Mouse (Mus musculus) cerebellum, adult 18-20 months (tissue): ENCODE measurements around the gene Klhdc8a.

Source experiments
- DNase-seq, 2 experiments: peaks; one replicate each; pipeline ENCODE4 v3.0.0; 2021

Gene Klhdc8a

DNA sequence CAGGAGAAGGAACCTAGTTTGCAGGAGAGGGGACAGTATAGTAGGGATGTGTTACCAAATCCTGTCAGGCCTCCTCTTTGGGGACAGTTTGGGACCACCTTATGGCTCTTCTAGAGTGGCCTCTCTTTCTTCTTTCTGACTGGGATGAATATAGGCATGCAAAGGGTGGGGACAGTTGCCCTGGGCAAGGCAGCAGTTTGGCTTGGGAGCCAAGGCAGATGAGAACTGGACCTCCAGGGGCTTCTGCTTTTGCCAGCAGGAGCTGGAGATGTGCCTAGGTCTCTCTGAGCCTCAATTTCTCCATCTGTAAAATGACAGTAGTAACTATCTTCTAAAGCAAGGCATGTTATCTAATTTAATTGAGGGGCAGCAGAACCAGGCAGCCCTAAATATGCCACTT lies 48.5 kb downstream of the Klhdc8a start:
- no peak for DNase-seq

DNA sequence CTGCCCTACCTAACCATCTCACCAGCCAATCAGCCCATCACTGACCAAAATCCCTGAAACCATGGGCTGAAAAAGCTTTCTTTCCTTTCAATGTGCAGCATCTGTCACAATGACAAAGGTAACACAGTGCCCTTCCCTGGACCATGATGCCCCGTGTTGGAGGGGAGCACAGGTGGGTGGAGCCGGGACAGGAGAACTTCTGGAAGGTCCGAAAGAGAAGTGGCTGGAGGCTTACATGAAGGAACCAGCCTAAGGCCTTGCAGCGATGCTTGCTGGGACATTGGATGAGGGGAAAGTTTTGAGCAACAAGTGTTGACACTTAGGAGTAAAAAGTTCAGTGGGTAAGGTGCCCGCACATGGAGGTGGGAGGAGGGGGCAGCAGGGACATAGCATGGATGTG lies 50.0 kb downstream of the Klhdc8a start:
- DNase-seq = no peak

DNA sequence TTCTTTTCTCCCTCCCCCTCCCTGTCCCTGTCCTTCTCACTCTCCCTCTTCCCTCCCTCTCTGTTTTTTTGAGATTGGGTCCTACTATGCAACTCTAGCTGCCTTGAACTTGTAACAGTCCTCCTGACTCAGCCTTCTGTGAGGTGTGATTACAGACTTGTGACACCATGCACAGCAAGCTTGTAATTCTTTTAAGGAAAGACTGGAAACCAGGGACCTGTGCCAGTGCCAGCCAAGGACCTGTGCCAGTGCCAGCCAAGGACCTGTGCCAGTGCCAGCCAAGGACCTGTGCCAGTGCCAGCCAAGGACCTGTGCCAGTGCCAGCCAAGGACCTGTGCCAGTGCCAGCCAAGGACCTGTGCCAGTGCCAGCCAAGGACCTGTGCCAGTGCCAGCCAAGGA lies 50.6 kb downstream of the Klhdc8a start:
- peak in 1 of 2 experiments; percentile 36 for DNase-seq

DNA sequence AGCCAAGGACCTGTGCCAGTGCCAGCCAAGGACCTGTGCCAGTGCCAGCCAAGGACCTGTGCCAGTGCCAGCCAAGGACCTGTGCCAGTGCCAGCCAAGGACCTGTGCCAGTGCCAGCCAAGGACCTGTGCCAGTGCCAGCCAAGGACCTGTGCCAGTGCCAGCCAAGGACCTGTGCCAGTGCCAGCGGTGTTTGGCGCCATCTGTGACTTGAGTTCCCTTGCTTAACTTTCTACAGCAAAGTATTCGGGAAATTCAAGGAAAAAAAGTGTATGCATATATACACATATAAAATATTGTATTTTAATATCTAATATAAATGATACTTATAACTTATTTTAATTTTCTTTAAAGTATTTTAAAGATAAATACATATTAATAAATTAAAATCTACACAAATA lies 51.2 kb downstream of the Klhdc8a start:
- DNase-seq = peak in 1 of 2 experiments; percentile 37

DNA sequence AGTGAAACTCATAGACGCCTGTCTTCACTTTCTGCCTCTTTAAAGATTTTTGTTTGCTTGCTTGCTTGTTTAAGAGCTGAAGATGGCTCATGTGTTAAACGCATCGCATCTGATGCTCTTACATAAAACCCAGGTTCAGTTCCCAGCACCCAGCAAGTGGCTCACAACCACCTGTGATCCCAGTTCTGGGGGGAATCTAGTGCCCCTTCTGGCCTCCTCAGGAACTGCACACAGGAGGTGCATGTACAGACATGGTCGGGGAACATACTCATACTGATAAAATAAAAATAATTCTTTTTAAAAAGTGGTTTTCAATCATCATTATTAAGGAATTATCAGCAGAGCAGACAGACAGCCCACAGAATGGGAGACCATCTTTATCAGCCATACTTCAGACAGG lies 52.6 kb downstream of the Klhdc8a start:
- DNase-seq = no peak

DNA sequence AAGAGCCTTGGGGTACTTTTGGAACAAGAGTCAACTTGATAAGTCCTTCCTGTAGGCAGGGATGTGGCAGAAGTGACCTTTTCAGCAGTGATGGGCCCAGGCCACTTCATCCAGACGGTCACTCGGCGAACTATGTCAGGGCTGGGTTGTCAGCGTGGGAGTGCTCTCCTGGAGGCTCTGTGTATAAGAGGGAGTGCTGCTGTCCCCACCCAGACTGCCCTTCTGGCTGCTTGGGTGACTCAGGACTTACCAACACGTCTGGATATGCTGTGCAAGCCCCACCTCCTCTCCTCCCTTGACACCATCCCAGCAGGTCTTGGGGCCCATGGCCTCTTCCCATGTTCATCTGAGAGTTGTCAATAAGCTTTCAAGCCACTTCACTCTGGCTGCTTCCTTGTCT lies 55.0 kb downstream of the Klhdc8a start:
- DNase-seq = no peak

DNA sequence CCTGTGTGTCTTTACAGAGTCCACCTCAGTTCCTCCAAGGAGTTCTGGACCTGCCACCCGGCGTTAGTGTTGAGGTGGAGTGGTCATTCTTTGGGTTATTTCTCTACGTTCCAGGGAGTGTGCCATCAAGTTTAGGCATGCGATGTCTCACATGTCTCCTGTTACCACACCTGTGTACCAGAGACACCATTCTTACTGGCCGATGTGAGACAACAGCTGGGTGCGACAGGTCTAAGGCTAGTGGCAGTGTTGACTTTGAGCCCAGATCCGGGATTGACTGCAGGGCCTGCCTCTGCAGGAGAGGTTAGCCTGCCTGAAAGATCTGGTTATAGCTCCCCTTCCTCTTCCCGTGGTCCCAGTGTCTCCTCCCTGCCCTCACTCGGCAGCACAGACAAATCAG lies 55.8 kb downstream of the Klhdc8a start:
- no peak for DNase-seq

DNA sequence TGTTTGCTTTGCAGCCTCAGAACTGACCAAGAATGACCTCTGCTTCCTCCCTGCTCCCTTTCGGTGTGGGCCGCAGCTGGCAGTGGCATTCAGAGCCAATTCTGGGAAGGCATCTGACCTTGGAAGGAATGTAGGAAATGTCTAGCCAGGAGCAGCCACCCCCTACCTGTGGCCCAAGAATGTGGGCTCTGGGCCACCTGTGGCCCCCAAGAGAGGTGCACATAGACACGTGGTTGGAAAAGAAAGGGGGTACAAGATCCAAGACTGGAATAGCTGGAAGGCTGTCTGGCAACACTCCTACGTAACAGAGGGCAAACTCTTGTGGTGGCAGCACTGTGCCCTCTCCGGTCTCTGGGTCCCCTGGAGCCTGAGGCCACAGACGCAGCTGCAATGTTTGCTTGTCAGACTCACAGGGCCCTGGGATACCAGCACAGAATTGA lies 56.8 kb downstream of the Klhdc8a start:
- no peak for DNase-seq

DNA sequence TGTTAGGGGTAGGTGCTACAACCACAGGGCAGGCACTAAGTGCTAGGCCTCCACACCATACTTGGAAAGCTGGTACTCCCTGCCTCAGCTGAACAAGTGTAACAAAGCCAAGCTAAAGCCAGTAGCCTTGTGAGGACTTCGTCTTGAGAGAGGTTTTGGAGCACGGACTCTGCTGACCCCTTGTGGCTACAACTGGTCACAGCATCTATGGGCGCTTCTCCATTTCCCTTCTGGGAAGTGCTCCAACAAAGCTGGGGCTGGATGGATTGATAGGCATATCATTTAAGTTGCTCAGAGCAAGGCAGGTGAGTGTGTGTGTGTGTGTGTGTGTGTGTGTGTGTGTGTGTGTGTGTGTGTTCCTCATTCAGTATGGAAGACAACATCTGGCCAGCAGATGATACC lies 57.4 kb downstream of the Klhdc8a start:
- peak; percentile 84 to 89 for DNase-seq

DNA sequence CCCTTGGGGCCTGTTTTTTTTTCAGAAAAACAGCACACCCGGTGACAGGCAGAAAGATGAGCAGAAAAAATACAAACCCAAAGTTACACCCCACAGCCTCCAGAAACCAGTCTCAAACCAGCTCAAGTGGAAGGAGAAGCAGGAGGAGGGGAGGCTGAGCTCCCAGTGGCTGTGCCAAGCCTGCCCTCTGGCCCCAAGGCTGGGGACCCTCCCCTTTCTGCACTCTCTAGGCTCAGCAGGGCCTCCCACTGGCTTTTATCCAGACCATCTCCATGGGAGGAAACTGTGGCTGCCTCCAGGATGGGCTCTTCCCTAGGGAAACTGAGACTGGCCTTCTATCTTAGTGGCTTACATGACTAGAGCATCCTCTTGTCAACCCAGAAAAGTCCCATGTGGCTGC lies 58.4 kb downstream of the Klhdc8a start:
- DNase-seq = peak in 1 of 2 experiments; percentile 6
